Mouse (Mus musculus) megakaryocyte, embryonic 14.5 days (primary cell): ENCODE results near the gene Tmem220.

Source experiments
- FLI1 ChIP-seq: IDR thresholded peaks from 2 replicates; pipeline ENCODE4 v1.6.1; 2012; ENCODE audit warnings: low read length, inconsistent platforms, mixed read lengths
- GATA1 ChIP-seq: IDR thresholded peaks from 3 replicates; pipeline ENCODE4 v1.6.1; 2012; ENCODE audit warnings: mixed read lengths, low read length, inconsistent platforms, borderline replicate concordance

- no peak for TF ChIP-seq GATA1
- TF ChIP-seq FLI1, result no peak
These were observed 28.5 kb upstream of the Tmem220 start for GRCm38 (mm10) chr11:66996446-66996845.
